ENCODE assay signal across 7 mouse cellular contexts in the genomic region with DNA sequence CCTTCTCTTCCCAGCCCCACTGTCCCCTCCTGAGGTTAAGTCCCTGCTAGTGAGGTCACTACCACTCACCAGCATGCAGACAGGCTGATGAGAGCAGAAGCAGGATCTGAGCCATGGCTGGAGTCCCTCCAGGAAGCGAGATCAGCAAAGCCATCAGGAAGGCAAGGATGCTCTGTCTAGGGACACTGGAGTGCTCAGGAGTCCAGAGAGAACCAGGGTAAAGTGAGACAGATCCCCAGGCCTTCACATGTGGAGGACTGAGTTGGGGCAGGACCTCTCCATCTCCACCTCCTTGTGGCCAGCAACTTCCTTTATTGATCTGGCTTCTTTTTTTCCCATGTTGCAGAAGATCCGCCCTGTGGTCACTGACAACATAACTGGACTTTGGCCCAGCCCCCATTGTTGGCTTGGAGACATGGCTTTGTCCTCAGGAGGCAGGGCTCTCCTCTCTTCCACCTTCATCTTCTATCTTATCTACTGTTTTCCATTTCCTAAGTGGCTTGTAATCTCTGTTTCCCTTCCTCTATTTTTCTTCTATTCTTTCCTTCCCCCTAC. TPM values are rescaled to one million over a fixed set of nuclear protein-coding genes. Genes with fewer than 3 reads are reported as not detected.
DNase-seq lines count a peak whose midpoint lies in the region; ATAC-seq and TF ChIP-seq lines count a peak whose summit lies in the region.
"Not testable (repeated sequence)": the region's sequence is repeated elsewhere in the genome, so short reads cannot be mapped to it uniquely, and the experiment has no call there.

Gene Pilra, minus strand, starts transcription at position 316 of the 555 bp plus-strand sequence.

- 40% methylated on average over 2 of the region's 2 CpGs for WGBS in liver, postnatal 0 days (ENCODE audit: insufficient replicate concordance)

- H3K4me2 ChIP-seq in liver, postnatal 0 days (ENCODE audit: low read depth, low read length) = peak within 1 kb of the TSS; percentile 36

- peak; percentile 12 for DNase-seq in kidney, adult 9 months
- DNase-seq in liver, postnatal 0 days = not testable (repeated sequence)
- DNase-seq in lung, postnatal 4 days = peak; percentile 27 to 35
- DNase-seq in testis, postnatal 14 days (ENCODE audit: low spot score) = peak; percentile 2

- peak within 1 kb of the TSS; percentile 49 for H3K4me3 ChIP-seq in bone marrow macrophage, adult 2 months (ENCODE audit: insufficient read depth, low read length)
- H3K4me3 ChIP-seq in liver, postnatal 0 days (ENCODE audit: low read depth, low read length) = peak within 1 kb of the TSS; percentile 35

- H3K27ac ChIP-seq in bone marrow macrophage, adult 2 months (ENCODE audit: insufficient read depth, low read depth, low read length) = peak within 1 kb of the TSS; percentile 75
- peak within 1 kb of the TSS; percentile 16; the same call in 1 of the 2 replicates for H3K27ac ChIP-seq in liver, postnatal 0 days (ENCODE audit: low read depth)

- H3K4me1 ChIP-seq in bone marrow macrophage, adult 2 months (ENCODE audit: control insufficient read depth, insufficient read depth, low read length) = peaks cover 51% of the 10 kb centered on the region
- H3K4me1 ChIP-seq in liver, postnatal 0 days (ENCODE audit: insufficient read depth) = not testable (repeated sequence)

- peak; percentile 77 for ATAC-seq in granulocyte monocyte progenitor cell, adult 5-6 weeks (replicated peaks; ENCODE audit: poor library complexity, severe bottlenecking)
- not testable (repeated sequence) for ATAC-seq in liver, postnatal 0 days
- peak; percentile 88 for ATAC-seq in monocyte, adult 5-6 weeks (replicated peaks; ENCODE audit: insufficient number of reproducible peaks, low FRiP score, low TSS enrichment, poor library complexity, severe bottlenecking)

- H3K9ac ChIP-seq in liver, postnatal 0 days (replicated peaks) = not testable (repeated sequence)

- not testable (repeated sequence) for H3K36me3 ChIP-seq in liver, postnatal 0 days (replicated peaks; ENCODE audit: insufficient read depth, low read length)

- H3K27me3 ChIP-seq in liver, postnatal 0 days (ENCODE audit: insufficient read depth, low read length) = not testable (repeated sequence)

- TF ChIP-seq POLR2A in bone marrow macrophage, adult 2 months (IDR thresholded peaks at IDR 0.05; ENCODE audit: borderline replicate concordance, low read depth, low read length) = not testable (repeated sequence)

- not testable (repeated sequence) for TF ChIP-seq EP300 in liver, postnatal 0 days (IDR thresholded peaks at IDR 0.05; ENCODE audit: low read depth)

- TF ChIP-seq CTCF in bone marrow macrophage, adult 2 months (IDR thresholded peaks at IDR 0.05; ENCODE audit: low read depth, low read length); liver, postnatal 0 days (IDR thresholded peaks at IDR 0.05; ENCODE audit: low read depth): not testable (repeated sequence)

- H3K9me3 ChIP-seq in liver, postnatal 0 days (ENCODE audit: low read length) = not testable (repeated sequence)

RNA-seq across cellular contexts. Expression of gene Pilra, which starts in this region (rescaled TPM):
- polyA plus RNA-seq in bone marrow macrophage, adult 2 months (2012; ENCODE audit: insufficient read depth, insufficient read length, missing spikeins) = 15.5 and 16.8 TPM in 2 replicates
- 3.2 and 4.0 TPM in 2 replicates for total RNA-seq in granulocyte monocyte progenitor cell, adult 5-6 weeks (2014; fragmentation: Nextera tagmentation)
- total RNA-seq in granulocyte monocyte progenitor cell, adult 5-6 weeks (2017) = 11.4 and 12.7 TPM in 2 replicates
- polyA plus RNA-seq in liver, postnatal 0 days (2015; fragmentation: Nextera tagmentation; extraction: Ambion mirVana) = 8.7 and 12.1 TPM in 2 replicates
- 231 to 298 TPM (median 257 TPM) in 3 replicates for total RNA-seq in monocyte, adult 5-6 weeks (2017)

Comparison
In these comparisons a context has a peak if more than half of its experiments do, and no peak if none do; other contexts are left out.
1. RNA of gene Pilra (total RNA-seq): 231 to 298 TPM in monocyte, adult 5-6 weeks; 3.2 to 12.7 TPM in granulocyte monocyte progenitor cell, adult 5-6 weeks; every median in the first group is over 10 times any median in the second.